Mouse (Mus musculus): ENCODE measurements around the gene Stk32b. TPM values are rescaled to one million over a fixed set of nuclear protein-coding genes. Genes with fewer than 3 reads are reported as not detected.

Stk32b gene
- polyA plus RNA-seq, 1 experiment, result not detected

DNA sequence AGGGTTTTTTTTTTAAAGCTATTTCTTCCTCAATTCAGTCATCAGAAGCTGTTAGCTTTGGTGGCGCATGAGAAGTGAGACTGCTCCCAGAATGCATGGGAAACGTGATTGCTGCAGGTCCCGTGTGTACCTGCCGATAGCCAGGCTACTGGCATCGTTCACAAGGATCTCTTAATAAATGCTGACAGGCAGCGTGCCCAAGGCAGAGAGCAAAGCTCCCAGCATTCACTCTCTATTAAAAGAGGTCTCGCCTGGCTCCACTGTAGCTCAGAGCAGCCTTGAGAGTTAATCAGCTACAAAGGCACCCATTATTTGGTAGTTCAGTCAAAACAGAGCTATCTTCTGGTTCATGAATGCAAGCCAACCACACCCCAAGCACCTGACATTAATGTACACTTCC, 72.9 kb downstream of the Stk32b start:
- Histone ChIP-seq H3K4me3 (ENCODE audit: insufficient read depth, low read depth, low read length) (no peak overlapping the region), H3K4me1 (ENCODE audit: control insufficient read depth, insufficient read depth, low read length) (no peaks in the 10 kb centered on the region), H3K27ac (ENCODE audit: insufficient read depth, low read depth, low read length) (no peak overlapping the region)
- 44% methylated on average over 7 of the region's 7 CpGs for WGBS
- no peak for TF ChIP-seq POLR2A (IDR thresholded peaks at IDR 0.05; ENCODE audit: insufficient read depth, low read depth, low read length)
- TF ChIP-seq CTCF (IDR thresholded peaks at IDR 0.05; ENCODE audit: insufficient read depth, low read depth, low read length), result no peak

DNA sequence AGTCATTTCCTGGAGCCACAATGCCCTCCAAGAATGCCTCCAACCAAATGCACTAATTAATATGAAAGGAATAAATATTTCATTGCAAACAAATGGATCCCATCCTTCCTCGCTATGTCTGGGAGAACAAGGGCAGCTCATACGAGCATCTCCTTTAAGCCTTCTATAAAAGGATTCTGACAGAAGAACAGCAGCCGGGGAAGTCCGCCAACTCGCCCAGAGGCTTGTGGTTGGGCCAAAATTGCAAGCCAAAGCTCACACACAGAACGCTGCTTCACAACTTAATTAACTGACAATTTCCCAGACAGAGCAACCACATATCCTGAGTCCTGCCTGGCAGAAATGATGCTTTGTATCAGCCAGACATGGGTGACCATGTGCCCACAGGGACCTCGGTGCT, 74.5 kb downstream of the Stk32b start:
- no peak for TF ChIP-seq CTCF (IDR thresholded peaks at IDR 0.05; ENCODE audit: insufficient read depth, low read depth, low read length)
- no peak for TF ChIP-seq POLR2A (IDR thresholded peaks at IDR 0.05; ENCODE audit: insufficient read depth, low read depth, low read length)
- Histone ChIP-seq H3K27ac (ENCODE audit: insufficient read depth, low read depth, low read length) (no peak overlapping the region), H3K4me3 (ENCODE audit: insufficient read depth, low read depth, low read length) (no peak overlapping the region), H3K4me1 (ENCODE audit: control insufficient read depth, insufficient read depth, low read length) (no peaks in the 10 kb centered on the region)
- WGBS, result 64% methylated on average over 7 of the region's 7 CpGs

DNA sequence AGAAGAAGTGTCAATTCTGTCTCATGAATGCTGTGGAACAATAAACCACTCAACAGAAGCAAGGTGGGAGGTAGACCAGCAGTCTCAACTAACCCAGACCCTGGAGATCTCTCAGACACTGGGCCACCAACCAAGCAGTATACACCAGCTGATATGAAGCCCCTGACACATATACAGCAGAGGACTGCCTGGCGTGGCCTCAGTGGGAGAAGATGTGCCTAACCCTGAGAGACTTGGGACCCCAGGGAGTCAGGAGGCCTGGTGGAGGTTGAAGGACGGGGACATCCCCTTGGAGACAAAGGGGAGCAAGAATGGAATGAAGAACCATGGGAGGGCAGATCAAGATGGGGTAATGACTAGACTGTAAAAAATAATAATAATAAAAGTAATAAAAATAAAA, 82.2 kb downstream of the Stk32b start:
- TF ChIP-seq CTCF (IDR thresholded peaks at IDR 0.05; ENCODE audit: insufficient read depth, low read depth, low read length), result no peak
- TF ChIP-seq POLR2A (IDR thresholded peaks at IDR 0.05; ENCODE audit: insufficient read depth, low read depth, low read length), result no peak
- Histone ChIP-seq H3K4me3 (ENCODE audit: insufficient read depth, low read depth, low read length) (no peak overlapping the region), H3K27ac (ENCODE audit: insufficient read depth, low read depth, low read length) (no peak overlapping the region), H3K4me1 (ENCODE audit: control insufficient read depth, insufficient read depth, low read length) (no peaks in the 10 kb centered on the region)
- WGBS, result 81% methylated on average over 2 of the region's 2 CpGs

GRCm38 (mm10) chr5:37627437-37628163, 89.4 kb downstream of the Stk32b start:
- TF ChIP-seq POLR2A (IDR thresholded peaks at IDR 0.05; ENCODE audit: insufficient read depth, low read depth, low read length) (no peak), CTCF (IDR thresholded peaks at IDR 0.05; ENCODE audit: insufficient read depth, low read depth, low read length) (no peak)
- Histone ChIP-seq H3K4me1 (ENCODE audit: control insufficient read depth, insufficient read depth, low read length) (no peaks in the 10 kb centered on the region), H3K4me3 (ENCODE audit: insufficient read depth, low read depth, low read length) (no peak overlapping the region), H3K27ac (ENCODE audit: insufficient read depth, low read depth, low read length) (no peak overlapping the region)
- 93% methylated on average over 8 of the region's 8 CpGs for WGBS

DNA sequence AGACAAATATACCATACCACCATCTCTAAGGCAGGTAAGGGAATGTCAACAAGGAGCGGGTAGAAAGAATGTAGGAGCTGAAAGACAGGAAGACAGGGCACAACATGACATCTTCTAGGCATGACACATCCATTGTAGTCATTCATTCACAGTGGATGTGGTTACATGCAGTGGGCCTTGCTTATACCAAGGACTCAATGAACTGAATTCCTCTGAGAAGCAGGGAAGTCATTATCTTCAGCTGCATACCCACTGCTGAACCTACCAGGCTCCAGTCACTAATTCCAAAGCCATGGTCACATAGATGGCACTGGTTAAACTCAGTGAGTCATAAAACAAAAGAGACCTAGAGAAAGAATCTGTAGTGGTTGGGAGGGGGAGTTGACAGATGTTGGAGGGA, 105.1 kb downstream of the Stk32b start:
- TF ChIP-seq POLR2A (IDR thresholded peaks at IDR 0.05; ENCODE audit: insufficient read depth, low read depth, low read length) (no peak), CTCF (IDR thresholded peaks at IDR 0.05; ENCODE audit: insufficient read depth, low read depth, low read length) (no peak)
- WGBS, result 89% methylated on average over 1 of the region's 1 CpGs

DNA sequence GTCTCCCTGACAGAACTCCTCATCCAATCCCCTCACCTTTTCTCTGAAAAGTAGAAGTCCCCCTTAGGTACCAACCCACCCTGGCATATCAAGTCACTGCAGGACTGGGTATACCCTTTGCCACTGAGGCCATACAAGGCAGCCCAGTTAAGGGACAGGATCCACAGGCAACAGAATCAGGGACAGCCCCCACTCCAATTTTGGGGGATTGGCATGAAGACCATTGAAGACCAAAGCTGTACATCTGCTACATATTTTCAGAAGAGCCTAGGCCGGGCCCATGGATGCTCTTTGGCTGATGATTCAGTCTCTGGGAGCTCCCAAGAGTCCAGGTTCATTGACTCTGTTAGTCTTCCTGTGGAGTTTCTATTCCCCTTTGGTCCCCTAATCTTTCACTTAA, 117.4 kb downstream of the Stk32b start:
- H3K4me3 ChIP-seq (ENCODE audit: insufficient read depth, low read depth, low read length), result no peak overlapping the region
- no peak for TF ChIP-seq CTCF (IDR thresholded peaks at IDR 0.05; ENCODE audit: insufficient read depth, low read depth, low read length)
- no peak overlapping the region for H3K27ac ChIP-seq (ENCODE audit: insufficient read depth, low read depth, low read length)
- 83% methylated on average over 1 of the region's 1 CpGs for WGBS
- H3K4me1 ChIP-seq (ENCODE audit: control insufficient read depth, insufficient read depth, low read length), result no peaks in the 10 kb centered on the region

More for the DNA sequence above, 105.1 kb downstream of the Stk32b start:
- Histone ChIP-seq H3K27ac (ENCODE audit: insufficient read depth, low read depth, low read length) (no peak overlapping the region), H3K4me3 (ENCODE audit: insufficient read depth, low read depth, low read length) (no peak overlapping the region), H3K4me1 (ENCODE audit: control insufficient read depth, insufficient read depth, low read length) (no peaks in the 10 kb centered on the region)

- H3K27ac ChIP-seq (ENCODE audit: insufficient read depth, low read depth, low read length), result no peak overlapping the region
- H3K4me1 ChIP-seq (ENCODE audit: control insufficient read depth, insufficient read depth, low read length), result no peaks in the 10 kb centered on the region
- WGBS, result 91% methylated on average over 4 of the region's 4 CpGs
- H3K4me3 ChIP-seq (ENCODE audit: insufficient read depth, low read depth, low read length), result no peak overlapping the region
- no peak for TF ChIP-seq POLR2A (IDR thresholded peaks at IDR 0.05; ENCODE audit: insufficient read depth, low read depth, low read length)
- no peak for TF ChIP-seq CTCF (IDR thresholded peaks at IDR 0.05; ENCODE audit: insufficient read depth, low read depth, low read length)
Measured at GRCm38 (mm10) chr5:37598271-37598670, 118.7 kb downstream of the Stk32b start.

DNA sequence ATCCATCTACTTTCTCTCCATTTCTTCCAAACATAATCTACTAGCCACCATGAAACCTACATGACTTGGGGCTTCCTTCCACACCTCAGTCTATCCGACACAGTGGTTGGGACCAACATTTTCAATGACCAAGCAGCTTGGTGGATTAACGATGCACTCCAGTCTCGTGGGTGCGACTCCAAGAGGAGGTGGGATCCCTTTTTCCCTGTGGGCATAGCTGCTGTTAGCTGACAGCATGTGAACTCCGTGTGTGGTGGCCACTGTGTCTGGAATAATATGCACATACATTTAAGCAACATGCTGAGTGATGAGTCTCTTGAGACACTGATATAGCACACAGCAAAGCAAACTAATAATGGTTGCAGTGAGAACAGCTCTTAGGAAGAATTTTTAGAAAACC, 124.6 kb downstream of the Stk32b start:
- no peak for TF ChIP-seq CTCF (IDR thresholded peaks at IDR 0.05; ENCODE audit: insufficient read depth, low read depth, low read length)
- Histone ChIP-seq H3K4me1 (ENCODE audit: control insufficient read depth, insufficient read depth, low read length) (no peaks in the 10 kb centered on the region), H3K4me3 (ENCODE audit: insufficient read depth, low read depth, low read length) (no peak overlapping the region), H3K27ac (ENCODE audit: insufficient read depth, low read depth, low read length) (no peak overlapping the region)
- 86% methylated on average over 5 of the region's 5 CpGs for WGBS

DNA sequence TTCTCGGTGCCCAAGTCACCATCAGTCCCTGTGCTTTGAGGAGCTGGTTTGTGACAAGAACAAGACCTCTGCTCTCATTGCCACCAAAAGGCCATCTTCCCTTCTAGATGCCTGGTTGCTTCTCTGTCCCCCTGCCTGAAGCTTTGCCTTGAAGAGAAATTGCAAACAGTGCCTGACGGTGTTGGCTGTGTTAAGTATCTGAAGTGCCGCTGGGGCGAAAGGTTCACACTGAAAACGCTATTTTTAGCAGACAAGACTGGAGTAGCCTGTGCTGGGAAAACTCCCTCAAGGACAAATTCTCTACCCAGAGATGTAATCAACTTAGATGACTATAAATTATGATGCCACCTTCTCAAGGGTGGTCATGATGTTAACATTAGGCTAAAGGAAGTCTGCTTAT, 129.1 kb downstream of the Stk32b start:
- Histone ChIP-seq H3K4me3 (ENCODE audit: insufficient read depth, low read depth, low read length) (no peak overlapping the region), H3K4me1 (ENCODE audit: control insufficient read depth, insufficient read depth, low read length) (no peaks in the 10 kb centered on the region), H3K27ac (ENCODE audit: insufficient read depth, low read depth, low read length) (no peak overlapping the region)
- 62% methylated on average over 5 of the region's 5 CpGs for WGBS
- no peak for TF ChIP-seq POLR2A (IDR thresholded peaks at IDR 0.05; ENCODE audit: insufficient read depth, low read depth, low read length)
- TF ChIP-seq CTCF (IDR thresholded peaks at IDR 0.05; ENCODE audit: insufficient read depth, low read depth, low read length), result no peak

GRCm38 (mm10) chr5:37586071-37586470, 130.9 kb downstream of the Stk32b start:
- Histone ChIP-seq H3K4me3 (ENCODE audit: insufficient read depth, low read depth, low read length) (no peak overlapping the region), H3K4me1 (ENCODE audit: control insufficient read depth, insufficient read depth, low read length) (no peaks in the 10 kb centered on the region), H3K27ac (ENCODE audit: insufficient read depth, low read depth, low read length) (no peak overlapping the region)
- WGBS, result 68% methylated on average over 6 of the region's 6 CpGs
- no peak for TF ChIP-seq CTCF (IDR thresholded peaks at IDR 0.05; ENCODE audit: insufficient read depth, low read depth, low read length)
- TF ChIP-seq POLR2A (IDR thresholded peaks at IDR 0.05; ENCODE audit: insufficient read depth, low read depth, low read length), result no peak
